Mouse (Mus musculus) gastrocnemius, adult 18-20 months (tissue): Measurements from ENCODE around the gene Smg5. TPM values are rescaled to one million over a fixed set of nuclear protein-coding genes. Genes with fewer than 3 reads are reported as not detected.

Experiments
- DNase-seq: peaks from one replicate; pipeline ENCODE4 v3.0.0; 2021; ENCODE audit warnings: low spot score
- total RNA-seq, 2 experiments: library from RNA; stranded (reverse); gene quantifications; 2 replicates each; pipeline ENCODE4 v1.2.3; 2021

The Smg5 gene
- total RNA-seq, 2 experiments from 2014 or later: 37.5 to 48.1 TPM

GRCm38 (mm10) chr3:88393776-88394375 is 57.8 kb downstream of the Smg5 start:
- DNase-seq: no peak

GRCm38 (mm10) chr3:88395288-88395687 is 59.2 kb downstream of the Smg5 start:
- DNase-seq: no peak

GRCm38 (mm10) chr3:88395742-88396141 is 59.7 kb downstream of the Smg5 start:
- DNase-seq: no peak

GRCm38 (mm10) chr3:88398666-88399065 is 62.6 kb downstream of the Smg5 start:
- no peak for DNase-seq

DNA sequence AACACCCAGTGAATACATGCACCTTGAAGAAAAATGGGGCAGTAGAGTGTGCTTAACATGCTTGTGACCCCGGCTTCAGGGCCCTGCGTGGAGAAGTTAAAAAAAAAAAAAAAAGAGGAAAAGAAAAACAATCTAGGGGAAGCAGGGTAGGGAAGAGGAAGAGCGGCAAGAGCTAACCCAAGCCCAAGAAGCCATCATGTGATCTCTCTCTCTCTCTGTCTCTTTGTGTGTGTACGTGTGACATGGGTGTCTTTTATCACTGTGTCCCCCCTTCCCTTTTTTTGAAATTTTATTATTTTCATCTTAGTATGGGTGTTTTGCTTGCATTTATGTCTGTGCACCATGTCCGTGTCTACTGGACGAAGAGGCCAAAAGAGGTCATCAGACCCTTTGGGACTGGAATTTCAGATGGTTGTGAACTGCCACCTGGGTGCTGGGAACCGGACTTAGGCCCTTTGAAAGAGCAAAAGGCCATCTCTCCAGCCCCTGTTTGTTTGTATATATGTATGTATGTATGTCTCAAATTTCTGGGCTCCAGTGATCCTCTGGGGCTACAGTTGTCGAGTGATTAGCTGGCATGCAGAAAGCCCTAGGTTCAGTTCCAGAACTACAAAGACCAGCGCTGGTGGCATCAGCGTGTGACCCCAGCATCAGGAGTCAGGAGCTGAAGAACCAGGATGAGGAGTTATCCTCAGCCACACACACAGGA is 67.6 kb downstream of the Smg5 start:
- DNase-seq: no peak

DNA sequence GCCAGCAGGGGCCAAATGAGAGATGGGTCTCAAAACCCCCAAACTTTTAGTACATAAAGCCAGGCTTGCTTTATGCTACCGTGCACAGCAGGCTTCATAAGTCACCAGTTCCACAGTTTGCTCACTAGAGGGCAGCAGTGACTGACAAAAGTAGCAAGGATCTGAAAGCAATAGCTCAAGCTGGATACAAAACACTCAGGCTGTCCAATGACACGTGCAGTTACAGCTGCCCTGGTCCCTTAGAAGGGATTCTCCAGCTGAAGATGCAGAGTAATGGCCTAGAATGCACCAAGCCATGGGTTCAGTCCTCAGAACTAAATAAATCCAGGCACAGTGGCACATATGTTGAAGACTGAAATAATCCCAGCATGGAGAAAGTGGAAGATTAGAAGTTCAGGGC is 71.0 kb downstream of the Smg5 start:
- DNase-seq: peak; percentile 77

GRCm38 (mm10) chr3:88407529-88407928 is 71.5 kb downstream of the Smg5 start:
- DNase-seq: no peak

- no peak for DNase-seq
Measured at GRCm38 (mm10) chr3:88408953-88409352, 72.9 kb downstream of the Smg5 start.

- DNase-seq: peak; percentile 94
Measured at GRCm38 (mm10) chr3:88409741-88410644, 73.9 kb downstream of the Smg5 start, which contains the start of gene Pmf1. TSS of gene Pmf1 (minus strand) at chr3:88410331.

DNA sequence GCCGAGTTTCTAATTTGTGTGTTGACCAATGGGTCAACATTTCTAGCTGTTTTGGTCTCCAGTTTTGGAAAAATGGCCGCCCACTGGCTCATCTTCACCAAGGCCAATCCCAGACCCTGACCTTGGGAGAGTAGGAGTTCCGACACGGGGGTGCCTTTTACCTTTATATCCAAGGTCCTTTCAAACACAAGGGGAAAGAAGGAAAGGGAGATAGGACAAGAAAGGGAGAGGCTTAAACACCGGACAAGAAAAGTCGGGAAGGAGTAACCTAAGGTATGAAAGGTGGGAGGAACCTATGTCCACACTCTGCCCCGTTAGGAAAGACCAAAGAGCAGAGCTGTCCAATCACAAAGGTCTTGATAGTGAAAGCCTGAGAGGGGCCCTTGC is 74.6 kb downstream of the Smg5 start:
- DNase-seq: no peak

DNA sequence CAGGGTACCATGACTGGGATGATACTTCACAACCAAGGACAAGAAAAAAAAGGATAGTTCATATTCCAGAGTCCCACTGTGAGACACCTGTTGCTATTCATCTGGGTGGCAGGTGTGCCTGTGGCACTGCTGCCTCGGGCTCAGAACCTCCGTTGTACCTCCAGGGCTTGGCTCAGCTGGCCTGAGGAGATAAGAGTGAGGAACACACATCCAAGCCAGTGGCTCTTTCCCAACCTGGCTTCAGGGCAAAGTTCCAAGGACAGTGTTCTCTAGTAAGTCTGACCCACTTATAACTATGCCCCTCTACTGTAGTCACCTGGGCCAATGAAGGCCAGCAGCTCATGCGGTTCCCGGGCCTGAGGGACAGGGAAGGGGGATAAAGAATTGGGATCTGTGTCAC is 75.6 kb downstream of the Smg5 start:
- no peak for DNase-seq

Other genes starting within 250 kb of the Smg5 start
- gene Mef2d, start 193.9 kb upstream of the Smg5 start, total RNA-seq: 100 to 1,000 TPM; 174 to 196 TPM
- not detected for gene Rhbg, start 81.6 kb upstream of the Smg5 start, total RNA-seq
- 1 to 10 TPM in 1 of 2 experiments, under 1 TPM in 1; 1.00 to 1.3 TPM for gene Gm38392, start 49.0 kb upstream of the Smg5 start, total RNA-seq
- 1 to 10 TPM; 7.4 to 7.9 TPM for gene Tsacc, start 39.3 kb upstream of the Smg5 start, total RNA-seq
- gene Cct3, start 39.1 kb upstream of the Smg5 start, total RNA-seq: 100 to 1,000 TPM in 1 of 2 experiments, 10 to 100 TPM in 1; 84.1 to 107 TPM
- gene Glmp, start 11.2 kb upstream of the Smg5 start, total RNA-seq: 10 to 100 TPM; 41.2 to 41.8 TPM
- gene Tmem79, start 112 bp upstream of the Smg5 start, total RNA-seq: 1 to 10 TPM; 3.1 to 3.9 TPM
- gene Paqr6, start 28.3 kb downstream of the Smg5 start, total RNA-seq: under 1 TPM; 0.50 to 0.75 TPM
- gene Bglap3, start 36.5 kb downstream of the Smg5 start, total RNA-seq: not detected
- not detected for gene Bglap2, start 42.4 kb downstream of the Smg5 start, total RNA-seq
- gene Bglap, start 48.2 kb downstream of the Smg5 start, total RNA-seq: not detected
- gene Pmf1, start 74.1 kb downstream of the Smg5 start, total RNA-seq: 10 to 100 TPM; 16.9 to 17.4 TPM
- 10 to 100 TPM; 18.4 to 19.1 TPM for gene Slc25a44, start 88.9 kb downstream of the Smg5 start, total RNA-seq
- 1 to 10 TPM; 1.4 to 2.0 TPM for gene Sema4a, start 124.9 kb downstream of the Smg5 start, total RNA-seq
- 10 to 100 TPM; 68.3 to 89.6 TPM for gene Lmna, start 173.7 kb downstream of the Smg5 start, total RNA-seq
- gene Mex3a, start 196.1 kb downstream of the Smg5 start, total RNA-seq: under 1 TPM; 0.17 to 0.18 TPM
- gene Rab25, start 212.0 kb downstream of the Smg5 start, total RNA-seq: not detected
- 10 to 100 TPM; 90.8 to 95.9 TPM for gene Lamtor2, start 216.8 kb downstream of the Smg5 start, total RNA-seq
- 10 to 100 TPM; 86.3 to 89.9 TPM for gene Ubqln4, start 217.5 kb downstream of the Smg5 start, total RNA-seq
- gene Ssr2, start 239.6 kb downstream of the Smg5 start, total RNA-seq: 10 to 100 TPM; 40.4 to 44.2 TPM